Mouse (Mus musculus) mouse embryonic stem cell (cell line): ENCODE measurements around the gene Ilkap.

Experiments used
- in situ Hi-C, 2 experiments: fragments of 300-500 bp; cut with MboI; formaldehyde crosslinking; loops; 1 replicate in 1 of 2; 3 replicates in 1 of 2; pipeline ENCODE4 v1.14.3; 2019 to 2020; ENCODE audit warnings: low sequenced_read_pairs in 2 of 2, low pct_unique_long_range_greater_than_20kb in 1 of 2, mixed read lengths in 1 of 2; ENCODE audit not compliant: unreplicated experiment in 1 of 2

The Ilkap gene

GRCm38 (mm10) chr1:91398260-91399062, at the start of gene Ilkap:
Ilkap (minus strand) TSS chr1:91398815.
- in situ Hi-C loops, result no loop called here

DNA sequence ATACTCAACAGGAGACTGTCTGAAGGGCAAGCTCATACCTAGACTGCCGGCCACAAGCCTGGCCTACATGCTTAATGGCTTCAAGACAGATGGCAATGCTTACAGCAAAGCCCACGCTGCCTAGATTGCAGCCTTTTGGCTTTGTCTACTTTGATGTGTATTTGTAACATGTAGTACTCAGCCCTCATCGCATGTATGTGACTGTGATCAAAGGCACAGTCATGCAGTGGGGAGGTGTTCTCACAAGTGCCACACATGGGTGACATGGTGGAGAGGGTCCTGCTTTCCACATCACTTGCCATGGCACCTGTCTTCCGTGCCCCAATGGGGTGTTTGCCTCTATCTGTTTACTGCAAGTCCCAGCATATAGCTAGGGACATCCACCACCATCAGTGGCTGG, 47.9 kb upstream of the Ilkap start:
- in situ Hi-C loops, result no loop called here

- in situ Hi-C loops, result no loop called here
These were observed 47.4 kb upstream of the Ilkap start for GRCm38 (mm10) chr1:91446060-91446459.

- in situ Hi-C loops, result no loop called here
These were observed 46.5 kb upstream of the Ilkap start for GRCm38 (mm10) chr1:91444841-91445830.

DNA sequence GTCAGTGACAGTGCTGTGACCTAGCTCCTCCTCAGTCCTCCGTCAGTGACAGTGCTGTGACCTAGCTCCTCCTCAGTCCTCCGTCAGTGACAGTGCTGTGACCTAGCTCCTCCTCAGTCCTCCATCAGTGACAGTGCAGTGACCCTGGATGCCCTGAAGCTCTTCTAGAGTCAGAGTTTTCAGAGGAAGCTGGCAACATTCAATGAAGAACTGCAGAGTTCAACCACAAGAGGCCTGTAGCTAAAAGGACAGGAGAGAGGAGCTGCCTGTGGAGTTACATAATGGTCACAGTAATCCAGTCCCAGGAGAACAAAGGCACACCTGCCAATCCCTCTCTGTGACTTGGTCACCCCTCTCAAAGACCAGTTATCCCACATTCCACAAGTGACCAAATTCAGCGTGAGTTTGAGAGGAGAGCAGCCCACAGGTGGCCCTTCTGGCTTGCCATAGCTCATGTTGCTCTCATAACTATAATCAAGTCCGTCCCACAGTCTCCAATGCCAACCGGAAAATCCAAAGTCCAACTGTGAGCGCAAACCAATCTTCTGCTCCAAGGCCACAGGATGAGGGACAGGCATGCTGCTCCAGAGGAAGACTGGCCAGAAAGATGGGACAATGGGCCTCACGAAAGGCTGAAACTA, 43.9 kb upstream of the Ilkap start:
- in situ Hi-C loops, result no loop called here

GRCm38 (mm10) chr1:91441855-91442254, 43.2 kb upstream of the Ilkap start:
- in situ Hi-C loops, result no loop called here

GRCm38 (mm10) chr1:91439776-91440175, 41.2 kb upstream of the Ilkap start:
- in situ Hi-C loops, result no loop called here

- in situ Hi-C loops, result no loop called here
These were observed 39.0 kb upstream of the Ilkap start for GRCm38 (mm10) chr1:91437573-91437972.

- in situ Hi-C loops, result no loop called here
These were observed 38.4 kb upstream of the Ilkap start for GRCm38 (mm10) chr1:91437083-91437400.

GRCm38 (mm10) chr1:91436380-91437082, 37.9 kb upstream of the Ilkap start:
- in situ Hi-C loops, result no loop called here

DNA sequence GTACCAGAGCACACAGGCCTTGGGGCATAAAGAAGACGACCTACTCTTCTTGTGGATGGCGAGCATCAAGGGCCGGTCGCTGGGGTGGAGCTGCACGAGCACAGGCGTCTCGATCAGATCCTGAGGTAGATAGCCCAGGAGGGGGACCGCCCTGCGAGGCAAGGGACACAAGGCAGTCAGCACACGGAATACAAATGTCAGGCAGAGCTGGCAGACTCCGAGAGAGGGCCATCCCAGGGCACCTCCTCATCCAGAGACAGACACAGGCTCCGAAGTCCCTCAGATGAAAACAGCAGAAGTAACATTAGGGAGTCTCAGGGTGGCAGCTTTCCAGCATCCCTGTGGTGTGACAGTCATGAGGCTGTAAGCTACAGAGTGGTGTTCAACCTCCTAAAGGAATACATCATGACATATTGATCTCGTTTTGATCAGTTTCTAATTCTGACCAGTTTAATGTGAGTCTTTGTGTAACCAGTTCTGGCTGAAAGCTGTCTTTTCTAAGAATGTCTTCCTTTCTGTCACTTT, 37.1 kb upstream of the Ilkap start:
- in situ Hi-C loops, result no loop called here

DNA sequence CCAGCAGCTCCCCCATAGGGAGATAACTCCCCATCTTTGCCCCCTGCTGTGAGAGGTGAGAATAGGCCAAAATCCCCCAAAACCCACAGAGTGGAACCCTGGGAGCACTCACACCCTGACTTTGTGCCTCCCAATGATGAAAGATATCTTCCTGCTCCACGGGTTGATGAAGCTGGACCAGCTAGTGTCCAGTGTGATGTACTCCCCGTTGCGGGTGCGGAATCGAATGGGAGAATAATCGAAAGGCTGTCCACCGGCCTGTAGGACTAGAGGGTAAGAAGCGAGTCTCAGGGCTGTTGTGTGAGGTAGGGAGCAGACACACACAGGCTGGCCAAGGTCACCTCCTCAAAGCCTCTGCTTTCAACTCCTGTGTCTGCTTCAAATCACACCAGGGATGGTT, 36.3 kb upstream of the Ilkap start:
- in situ Hi-C loops, result no loop called here

DNA sequence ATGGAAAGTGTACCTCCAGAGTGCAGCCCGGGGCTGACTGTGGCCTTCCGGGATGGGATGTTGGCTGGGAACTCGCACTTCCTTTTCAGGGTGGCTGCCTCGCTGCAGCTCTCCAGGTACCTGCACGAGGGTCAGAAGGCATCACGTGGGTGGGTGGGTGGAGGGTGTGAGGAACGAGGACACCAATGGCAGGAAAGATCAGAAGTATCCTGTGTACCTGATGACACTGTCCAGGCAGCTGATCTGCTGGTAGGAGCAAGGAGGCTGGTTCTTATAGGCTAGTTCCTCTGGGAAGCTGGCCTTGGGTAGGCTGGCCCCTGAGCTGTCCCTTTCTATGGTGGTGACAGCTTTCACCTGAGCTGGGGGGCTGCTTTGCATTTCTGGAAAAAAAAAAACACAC, 32.1 kb upstream of the Ilkap start:
- in situ Hi-C loops, result no loop called here

- in situ Hi-C loops, result no loop called here
These were observed 30.6 kb upstream of the Ilkap start for GRCm38 (mm10) chr1:91429212-91429611.

GRCm38 (mm10) chr1:91428614-91429013, 30.0 kb upstream of the Ilkap start:
- in situ Hi-C loops, result no loop called here

DNA sequence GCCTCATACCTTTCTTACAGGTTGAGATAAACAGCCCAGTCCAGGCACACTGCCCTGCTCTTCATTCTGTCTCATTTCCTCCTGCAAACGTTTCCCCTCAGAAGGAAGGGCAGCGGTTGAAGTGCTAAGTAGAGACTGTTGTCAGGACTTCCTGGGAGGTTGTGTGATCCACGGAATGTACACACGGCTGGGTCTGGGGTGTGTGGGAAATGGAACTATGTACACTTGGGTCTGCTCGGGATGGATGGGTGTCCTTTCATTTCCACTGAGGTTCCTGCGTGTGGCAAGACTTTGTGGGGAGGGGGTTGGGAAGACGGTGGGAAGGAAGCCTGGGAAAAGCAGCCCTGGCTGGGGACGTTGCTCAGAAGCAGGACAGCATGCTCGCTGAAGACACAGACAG, 27.8 kb upstream of the Ilkap start:
- in situ Hi-C loops, result no loop called here

DNA sequence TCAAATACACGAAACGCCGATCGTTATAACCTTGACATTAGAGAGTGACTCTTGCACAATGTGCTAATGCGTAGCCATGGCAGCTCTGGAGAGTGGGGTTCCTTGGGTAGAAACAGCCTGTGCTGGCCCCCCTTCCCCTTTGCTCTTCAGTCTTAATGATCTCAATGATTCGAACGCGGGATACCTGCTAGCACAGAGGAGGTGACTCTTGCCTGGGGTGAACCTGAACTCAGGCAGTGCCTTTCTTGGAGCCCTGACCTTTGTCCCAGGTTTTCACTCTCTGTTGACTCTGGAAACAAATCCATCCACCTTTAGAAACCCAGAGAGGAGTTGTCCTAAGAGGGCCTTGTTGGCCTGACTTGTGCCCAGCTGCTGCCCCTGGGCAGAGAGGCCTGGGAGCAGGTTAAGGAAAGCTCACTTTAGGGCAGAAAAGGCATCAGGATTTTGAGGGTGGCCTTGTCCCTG, 22.0 kb upstream of the Ilkap start:
- in situ Hi-C loops, result no loop called here

GRCm38 (mm10) chr1:91419862-91420600, 21.4 kb upstream of the Ilkap start:
- in situ Hi-C loops, result no loop called here
